Mouse (Mus musculus) E14TG2a.4 (cell line): ENCODE measurements around the gene Il9r.
A peak's percentile ranks its signal among the peaks of the same experiment; 100 is the strongest.

ENCODE experiments used
- H3K27me3 ChIP-seq: 2 replicates; pipeline ENCODE4 v1.6.1; 2014; ENCODE audit warnings: low read length, control low read depth; ENCODE audit not compliant: insufficient read depth
- H3K36me3 ChIP-seq: 2 replicates; pipeline ENCODE4 v1.6.1; 2014; ENCODE audit warnings: low read length, control low read depth; ENCODE audit not compliant: insufficient read depth
- H3K4me1 ChIP-seq: replicated peaks from 2 replicates; pipeline ENCODE4 v1.6.1; 2014; ENCODE audit warnings: low read depth, low read length, control low read depth
- H3K4me3 ChIP-seq: replicated peaks from 2 replicates; pipeline ENCODE4 v1.5.1; 2014; ENCODE audit warnings: mild to moderate bottlenecking, low read length
- H3K9me3 ChIP-seq: 2 replicates; pipeline ENCODE4 v1.6.1; 2014; ENCODE audit warnings: low read length, control low read depth
- CTCF ChIP-seq: conservative IDR thresholded peaks from 2 replicates; pipeline ENCODE4 v1.5.1; 2014; ENCODE audit warnings: low read length
- NANOG ChIP-seq: IDR thresholded peaks from 2 replicates; pipeline ENCODE4 v1.6.1; 2014; ENCODE audit warnings: borderline replicate concordance, low read length, mixed read lengths
- POU5F1 ChIP-seq: IDR thresholded peaks from 2 replicates; pipeline ENCODE4 v1.6.1; 2014; ENCODE audit warnings: low read length, borderline replicate concordance

The Il9r gene

DNA sequence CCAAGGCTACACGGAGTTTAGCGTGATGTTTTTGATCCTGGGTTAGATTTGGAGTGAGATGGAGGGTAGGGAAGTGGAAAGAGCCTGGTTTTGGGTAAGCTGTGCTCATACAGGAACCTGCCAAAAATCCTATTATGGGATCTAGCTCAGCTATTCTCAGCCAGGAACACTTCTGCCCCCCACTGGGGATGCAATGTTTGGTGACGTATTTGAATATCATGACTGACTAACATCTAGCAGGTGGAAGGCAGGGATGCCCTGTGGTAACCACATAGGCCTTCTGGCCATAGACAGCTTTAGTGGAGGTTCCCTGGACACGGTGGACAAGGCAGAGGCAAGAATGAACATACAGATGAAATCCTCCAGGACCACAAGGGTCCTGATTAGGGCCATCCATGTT lies 30.1 kb upstream of the Il9r start:
- TF ChIP-seq CTCF (no peak), NANOG (no peak), POU5F1 (no peak)
- Histone ChIP-seq H3K4me1 (peaks cover 29% of the 10 kb centered on the region), H3K9me3 (no peaks in the 10 kb centered on the region), H3K4me3 (no peak overlapping the region), H3K27me3 (no peaks in the 10 kb centered on the region), H3K36me3 (peaks cover 75% of the 10 kb centered on the region)

DNA sequence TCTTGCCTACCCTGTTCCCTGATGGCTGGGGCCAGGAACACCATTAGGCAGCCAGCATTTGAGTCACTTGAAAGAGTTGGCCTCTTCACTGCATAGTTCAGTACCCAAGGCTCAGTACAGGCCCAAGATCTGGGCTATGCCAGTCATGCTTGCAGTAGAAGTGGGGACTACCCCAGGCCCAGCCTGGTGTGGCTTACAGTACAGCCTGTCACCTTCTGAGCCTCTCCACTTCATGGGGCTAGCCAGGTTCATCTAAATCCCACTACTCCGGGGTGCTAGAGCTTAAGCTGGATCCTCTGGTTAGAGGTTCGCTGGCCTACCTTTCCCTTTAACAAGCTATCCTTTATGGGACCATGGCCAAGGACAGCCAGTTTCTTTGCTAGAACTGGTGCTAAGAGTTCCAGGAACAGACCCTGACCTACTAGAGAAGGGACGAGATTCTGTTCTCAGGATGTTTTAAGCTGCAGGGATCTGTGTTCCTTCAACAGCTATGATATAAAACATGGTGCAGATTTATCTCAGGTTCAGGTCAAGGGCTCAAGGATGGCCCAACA lies 28.3 kb upstream of the Il9r start:
- H3K36me3 ChIP-seq: peaks cover 57% of the 10 kb centered on the region
- H3K9me3 ChIP-seq: no peaks in the 10 kb centered on the region
- H3K4me3 ChIP-seq: no peak overlapping the region
- TF ChIP-seq NANOG (no peak), POU5F1 (no peak), CTCF (no peak)
- H3K27me3 ChIP-seq: peaks cover 17% of the 10 kb centered on the region
- H3K4me1 ChIP-seq: peaks cover 47% of the 10 kb centered on the region

- Histone ChIP-seq H3K36me3 (peaks cover 50% of the 10 kb centered on the region), H3K4me3 (peak overlapping the region; percentile 91), H3K4me1 (peaks cover 49% of the 10 kb centered on the region), H3K9me3 (no peaks in the 10 kb centered on the region), H3K27me3 (peaks cover 25% of the 10 kb centered on the region)
- TF ChIP-seq CTCF (no peak), NANOG (no peak), POU5F1 (no peak)
Measured at GRCm38 (mm10) chr11:32227555-32227954, 27.5 kb upstream of the Il9r start.

DNA sequence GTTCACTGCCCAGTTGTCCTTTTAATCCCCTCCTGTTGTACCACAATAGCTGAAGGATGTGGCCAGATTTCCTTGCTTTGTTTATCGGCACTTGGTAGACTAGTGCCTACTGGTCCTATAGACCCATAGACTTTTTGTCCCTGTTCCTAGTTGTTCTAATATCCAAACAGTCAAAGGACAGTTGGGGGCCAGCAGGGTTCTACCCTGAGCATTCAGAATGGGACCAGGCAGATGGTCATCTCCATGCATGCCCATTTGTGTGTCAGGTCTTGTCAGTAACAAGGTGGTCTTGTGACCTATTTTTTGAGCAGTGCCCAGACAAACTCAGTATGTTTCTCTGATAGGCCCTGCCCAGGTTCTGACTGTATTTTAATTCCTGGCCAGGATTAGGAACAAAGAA lies 27.0 kb upstream of the Il9r start:
- TF ChIP-seq NANOG (no peak), CTCF (no peak), POU5F1 (no peak)
- H3K4me1 ChIP-seq: peaks cover 50% of the 10 kb centered on the region
- peaks cover 44% of the 10 kb centered on the region for H3K36me3 ChIP-seq
- H3K4me3 ChIP-seq: peak overlapping the region; percentile 91
- H3K27me3 ChIP-seq: peaks cover 28% of the 10 kb centered on the region
- H3K9me3 ChIP-seq: no peaks in the 10 kb centered on the region

DNA sequence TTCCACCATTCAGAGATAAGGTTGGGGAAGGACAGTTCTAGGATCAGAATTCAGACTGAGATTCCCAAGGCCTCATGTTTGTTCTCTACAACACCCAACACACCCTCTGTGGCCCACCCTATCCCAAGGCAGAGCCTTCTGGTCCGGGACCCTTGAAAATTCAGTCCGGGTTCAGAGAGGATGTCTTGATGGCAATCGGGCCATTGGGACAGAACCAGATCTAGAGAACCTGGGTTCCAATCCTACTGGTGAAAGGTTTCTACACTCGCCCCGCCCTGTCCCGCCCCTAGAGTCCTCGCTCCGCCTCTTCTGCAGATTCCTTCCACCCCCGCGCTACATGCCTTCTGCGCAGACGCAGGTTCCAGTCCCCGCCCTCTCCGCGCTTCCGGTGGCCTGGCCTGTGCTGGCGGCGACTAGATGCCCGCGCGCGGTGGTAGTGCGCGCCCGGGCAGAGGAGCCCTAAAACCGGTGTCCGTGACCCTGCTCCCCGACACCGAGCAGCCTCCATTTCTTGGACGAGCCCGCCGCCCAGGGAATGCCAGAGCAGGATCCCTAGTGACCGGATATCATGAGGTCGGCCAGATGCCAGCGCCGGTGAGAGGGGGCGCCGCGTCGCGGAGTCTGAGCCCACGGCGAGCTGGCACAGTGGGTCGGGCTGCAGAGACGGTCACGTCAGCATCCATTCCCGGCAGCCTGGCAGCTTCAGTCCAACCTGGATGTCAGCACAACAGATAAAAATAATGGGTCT lies 26.2 kb upstream of the Il9r start, which contains the start of gene Mpg:
TSS of gene Mpg (plus strand) at position 382 of the 748 bp plus-strand sequence.
- no peak for TF ChIP-seq POU5F1
- TF ChIP-seq NANOG: no peak
- no peak for TF ChIP-seq CTCF
- Histone ChIP-seq H3K4me1 (peaks cover 51% of the 10 kb centered on the region), H3K9me3 (no peaks in the 10 kb centered on the region), H3K4me3 (peak within 1 kb of the TSS; percentile 91), H3K27me3 (peaks cover 31% of the 10 kb centered on the region), H3K36me3 (peaks cover 37% of the 10 kb centered on the region)

- Histone ChIP-seq H3K4me1 (peaks cover 59% of the 10 kb centered on the region), H3K27me3 (peaks cover 31% of the 10 kb centered on the region), H3K36me3 (peaks cover 29% of the 10 kb centered on the region), H3K9me3 (no peaks in the 10 kb centered on the region), H3K4me3 (peak overlapping the region; percentile 91)
- TF ChIP-seq CTCF (no peak), NANOG (no peak), POU5F1 (no peak)
Measured at GRCm38 (mm10) chr11:32225222-32226104, 25.4 kb upstream of the Il9r start.

DNA sequence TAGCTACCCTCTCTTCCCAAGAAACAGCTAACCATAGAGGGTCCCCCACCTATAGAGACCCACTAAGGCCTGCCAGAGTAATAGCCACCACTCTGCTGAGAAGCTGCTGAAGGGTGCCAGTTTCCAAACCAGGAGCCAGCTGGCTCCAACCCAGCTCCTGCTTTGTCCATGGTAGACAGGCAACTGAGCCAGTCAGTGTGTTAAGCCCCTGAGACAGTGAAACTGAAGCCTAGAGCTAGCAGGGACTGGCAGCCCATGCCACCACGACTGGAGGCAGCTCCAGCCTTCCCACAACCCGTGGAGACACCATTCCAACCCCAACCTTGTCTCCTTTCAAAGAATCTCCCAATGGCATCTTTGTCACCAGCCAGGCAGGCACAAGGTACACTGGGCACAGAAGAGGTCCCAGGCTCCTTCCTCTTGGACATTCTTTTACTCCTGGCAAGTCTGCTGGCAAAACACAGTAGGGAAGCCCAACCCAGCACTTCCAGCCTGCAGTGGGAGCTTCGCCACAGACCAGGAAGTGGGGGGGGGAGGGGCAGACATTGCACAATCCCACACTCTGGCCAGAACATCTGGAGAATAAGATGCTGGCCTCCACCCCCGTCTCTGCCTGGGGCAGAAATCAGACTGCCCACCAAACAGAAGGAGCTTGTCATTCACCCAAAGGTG lies 24.5 kb upstream of the Il9r start:
- peaks cover 68% of the 10 kb centered on the region for H3K4me1 ChIP-seq
- H3K9me3 ChIP-seq: no peaks in the 10 kb centered on the region
- 0 out of 2 replicates have a peak overlapping the region, but pooled peaks have one; percentile 26 for H3K4me3 ChIP-seq
- no peak for TF ChIP-seq CTCF
- TF ChIP-seq NANOG: no peak
- no peak for TF ChIP-seq POU5F1
- H3K27me3 ChIP-seq: peaks cover 31% of the 10 kb centered on the region
- H3K36me3 ChIP-seq: peaks cover 20% of the 10 kb centered on the region
